Mouse (Mus musculus) midbrain, postnatal 0 days (tissue): ENCODE data around the gene Slamf8. TPM values are rescaled to one million over a fixed set of nuclear protein-coding genes. Genes with fewer than 3 reads are reported as not detected.

Source experiments
- ATAC-seq: fragments of 200-750 bp; cut with Nextera tagmentation; 2 replicates; pipeline ENCODE4 v1.8.0; 2017; ENCODE audit warnings: moderate number of reproducible peaks, mild to moderate bottlenecking, moderate TSS enrichment, moderate library complexity; ENCODE audit not compliant: low FRiP score
- DNase-seq: peaks from one replicate; pipeline ENCODE4 v3.0.0-alpha.2; 2015; ENCODE audit warnings: low spot score
- H3K27ac ChIP-seq: fragments of 300-500 bp; sonication (generic); 2 replicates; pipeline ENCODE4 v1.5.1; 2014; ENCODE audit warnings: low read depth, mild to moderate bottlenecking, low read length, mixed read lengths
- H3K27me3 ChIP-seq: fragments of 300-500 bp; sonication (generic); 2 replicates; pipeline ENCODE4 v1.6.1; 2014; ENCODE audit warnings: low read length, control low read depth, mixed read lengths; ENCODE audit not compliant: insufficient read depth
- H3K36me3 ChIP-seq: fragments of 300-500 bp; sonication (generic); 2 replicates; pipeline ENCODE4 v1.6.1; 2014; ENCODE audit warnings: low read length, control low read depth, mixed read lengths; ENCODE audit not compliant: insufficient read depth
- H3K4me1 ChIP-seq: fragments of 300-500 bp; sonication (generic); 2 replicates; pipeline ENCODE4 v1.6.1; 2014; ENCODE audit warnings: mild to moderate bottlenecking, control low read depth, antibody characterized with exemption, low read length, mixed read lengths; ENCODE audit not compliant: insufficient read depth
- H3K4me2 ChIP-seq: fragments of 300-500 bp; sonication (generic); 2 replicates; pipeline ENCODE4 v1.6.1; 2014; ENCODE audit warnings: low read depth, mild to moderate bottlenecking, low read length, mixed read lengths; ENCODE audit not compliant: poor library complexity, severe bottlenecking
- H3K4me3 ChIP-seq: fragments of 300-500 bp; sonication (generic); 2 replicates; pipeline ENCODE4 v1.5.1; 2014; ENCODE audit warnings: low read depth, mild to moderate bottlenecking, low read length, moderate library complexity
- H3K9ac ChIP-seq: fragments of 300-500 bp; sonication (generic); replicated peaks from 2 replicates; pipeline ENCODE4 v1.6.1; 2014; ENCODE audit warnings: mild to moderate bottlenecking, low read length, moderate library complexity, mixed read lengths; ENCODE audit not compliant: poor library complexity, severe bottlenecking
- H3K9me3 ChIP-seq: fragments of 300-500 bp; sonication (generic); 2 replicates; pipeline ENCODE4 v1.6.1; 2016; ENCODE audit warnings: low read length, control low read depth
- CTCF ChIP-seq: IDR thresholded peaks from 2 replicates; pipeline ENCODE4 v1.5.1; 2016; ENCODE audit warnings: antibody characterized with exemption, mild to moderate bottlenecking
- WGBS: fragments of 180-500 bp; shearing (Covaris S2); extraction: QIAGEN DNeasy Blood & Tissue Kit; methylation state at CpG from one replicate; pipeline ENCODE4 v1.1.7; 2014; 5-methylcytosine and 5-hydroxymethylcytosine counted together
- polyA plus RNA-seq: library from polyadenylated mRNA; unstranded; fragments of >200 nt; fragmentation: Nextera tagmentation; extraction: Ambion mirVana; gene quantifications from 2 replicates; pipeline ENCODE4 v1.2.1, GENCODE M21; 2015
- total RNA-seq: library from RNA; depleted of rRNA; stranded (reverse); fragments of >200 nt; gene quantifications from 2 replicates; pipeline ENCODE4 v1.2.3, GENCODE M21; 2014

Slamf8 gene
- total and polyA plus RNA-seq, 2 experiments from 2014 or later = not detected

DNA sequence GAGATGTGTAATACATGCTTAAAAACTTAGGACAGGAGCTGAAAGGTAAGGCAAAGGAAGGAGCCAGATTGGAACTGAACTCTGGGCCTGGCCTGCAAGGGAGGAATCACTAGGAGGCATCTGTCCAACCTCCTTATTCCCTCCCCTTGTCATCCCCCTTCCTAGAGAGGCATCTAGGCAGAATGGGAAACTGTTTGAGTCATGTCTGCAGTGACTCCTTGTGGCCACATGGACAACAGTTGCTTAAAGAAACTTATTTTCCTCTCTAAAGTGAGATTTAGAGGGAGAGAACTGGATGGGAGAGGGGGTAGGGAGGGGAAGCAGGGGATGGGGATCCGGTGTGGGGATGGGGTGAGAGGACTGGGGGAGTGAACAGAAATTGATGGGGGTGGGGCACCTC, 22.4 kb upstream of the Slamf8 start:
- H3K4me3 ChIP-seq = no peak overlapping the region
- peak; percentile 69 for TF ChIP-seq CTCF
- H3K9me3 ChIP-seq = no peaks in the 10 kb centered on the region
- no peak overlapping the region for H3K27ac ChIP-seq
- H3K4me1 ChIP-seq = no peaks in the 10 kb centered on the region
- WGBS = 63% methylated on average over 1 of the region's 1 CpGs
- H3K27me3 ChIP-seq = no peaks in the 10 kb centered on the region
- no peak overlapping the region for H3K4me2 ChIP-seq
- ATAC-seq (no peak), DNase-seq (peak; percentile 33)
- no peak overlapping the region for H3K9ac ChIP-seq
- H3K36me3 ChIP-seq = no peaks in the 10 kb centered on the region

DNA sequence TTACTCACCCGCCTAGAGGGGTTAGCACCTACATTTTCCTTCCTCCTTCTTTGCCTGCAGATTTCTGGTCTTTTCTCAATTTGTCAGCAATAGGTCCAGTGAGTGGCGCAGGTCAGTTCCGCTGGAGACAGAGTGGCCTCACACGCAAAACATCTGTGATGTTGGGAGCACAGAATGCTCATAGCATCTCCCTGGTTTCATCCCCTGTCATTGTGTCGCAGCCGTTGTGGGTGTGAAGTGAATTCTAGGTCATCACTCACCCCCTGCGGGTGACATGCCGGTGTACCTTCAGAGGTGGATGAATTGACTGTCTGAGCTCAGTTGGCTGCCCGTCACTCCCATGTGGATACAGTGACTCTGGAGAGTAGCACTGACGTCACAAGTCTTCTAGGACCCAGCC, 20.9 kb upstream of the Slamf8 start:
- 89% methylated on average over 10 of the region's 10 CpGs for WGBS
- ATAC-seq = no peak

DNA sequence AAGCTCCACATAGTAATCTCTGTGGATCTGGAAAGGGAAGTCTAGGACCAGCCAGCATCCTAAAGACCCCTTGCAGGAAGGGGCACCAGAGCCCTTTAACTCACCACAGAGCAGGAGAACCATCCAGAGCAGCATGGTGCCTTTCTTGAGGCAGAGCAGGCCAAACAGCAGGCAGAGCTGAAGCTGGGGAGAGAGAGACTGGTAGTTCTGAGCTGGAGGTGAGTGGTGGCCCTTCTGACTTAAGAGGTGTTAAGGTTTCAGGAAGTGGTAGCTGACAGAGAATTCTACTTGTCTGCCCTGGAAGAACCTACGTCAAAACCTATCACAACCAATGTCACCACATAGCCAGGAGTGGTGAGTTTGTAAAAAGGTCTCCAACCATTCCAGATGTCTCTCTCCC, 12.0 kb upstream of the Slamf8 start, which contains the start of gene Fcrl6:
TSS of gene Fcrl6 (minus strand) at position 226 of the 400 bp plus-strand sequence.
- H3K4me2 ChIP-seq = no peak within 1 kb of the TSS
- WGBS = 89% methylated on average over 1 of the region's 1 CpGs

More for the DNA sequence above, 20.9 kb upstream of the Slamf8 start:
- Histone ChIP-seq H3K36me3 (no peaks in the 10 kb centered on the region), H3K27ac (no peak overlapping the region), H3K4me2 (no peak overlapping the region), H3K27me3 (no peaks in the 10 kb centered on the region), H3K9me3 (no peaks in the 10 kb centered on the region), H3K4me1 (no peaks in the 10 kb centered on the region), H3K9ac (no peak overlapping the region), H3K4me3 (no peak overlapping the region)
- no peak for DNase-seq
- TF ChIP-seq CTCF = no peak

DNA sequence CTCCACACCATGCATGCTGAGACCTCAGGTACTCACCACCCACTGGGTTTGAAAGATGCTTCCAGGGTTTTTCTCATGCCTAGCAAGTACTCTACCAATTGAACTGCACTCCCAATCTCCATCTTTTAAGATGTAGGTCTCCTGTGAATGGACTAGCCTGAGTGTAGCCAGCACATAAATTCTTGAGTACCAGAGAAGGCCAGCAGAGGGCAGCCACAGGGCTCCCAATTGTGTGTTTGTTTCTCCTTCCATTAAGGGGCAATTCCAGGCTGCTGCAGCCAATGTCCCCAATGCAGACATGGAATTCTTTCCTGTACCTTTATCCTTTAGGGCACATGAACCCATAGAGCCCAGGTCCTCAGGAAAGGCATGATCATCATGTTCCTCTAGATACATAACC, 4.1 kb upstream of the Slamf8 start:
- H3K9me3 ChIP-seq = no peaks in the 10 kb centered on the region
- no peak overlapping the region for H3K4me3 ChIP-seq
- H3K4me1 ChIP-seq = no peaks in the 10 kb centered on the region
- ATAC-seq (no peak), DNase-seq (peak; percentile 65)
- H3K27me3 ChIP-seq = no peaks in the 10 kb centered on the region
- no peaks in the 10 kb centered on the region for H3K36me3 ChIP-seq
- H3K4me2 ChIP-seq = no peak overlapping the region
- H3K9ac ChIP-seq = no peak overlapping the region
- no peak overlapping the region for H3K27ac ChIP-seq
- TF ChIP-seq CTCF = peak; percentile 80

More for the DNA sequence above, 12.0 kb upstream of the Slamf8 start, which contains the start of gene Fcrl6:
- no peak within 1 kb of the TSS for H3K27ac ChIP-seq
- no peak for TF ChIP-seq CTCF
- H3K4me1 ChIP-seq = no peaks in the 10 kb centered on the region
- H3K9ac ChIP-seq = no peak within 1 kb of the TSS
- H3K27me3 ChIP-seq = peaks cover 3% of the 10 kb centered on the region; the same call in 1 of the 2 replicates
- H3K4me3 ChIP-seq = no peak within 1 kb of the TSS
- H3K9me3 ChIP-seq = no peaks in the 10 kb centered on the region
- DNase-seq (no peak), ATAC-seq (no peak)
- H3K36me3 ChIP-seq = no peaks in the 10 kb centered on the region

DNA sequence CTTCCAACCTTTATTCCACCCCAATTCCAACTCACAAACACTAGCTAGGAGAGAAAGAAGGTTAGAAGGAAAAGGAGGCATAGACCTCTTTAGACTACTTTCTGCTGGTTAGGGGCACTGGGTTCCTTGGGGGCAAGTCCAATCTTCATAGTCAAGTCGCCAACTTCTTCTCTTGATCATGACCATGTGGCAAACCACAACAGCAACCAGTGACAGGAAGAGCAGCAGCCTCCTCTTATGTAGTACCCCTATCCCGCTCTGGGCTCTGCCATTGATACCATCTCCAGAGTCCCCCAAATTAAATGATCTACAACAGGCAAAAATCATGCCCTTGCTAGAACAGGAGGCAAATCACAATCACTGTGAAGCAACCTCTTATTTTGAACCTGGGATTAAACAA, 3.6 kb upstream of the Slamf8 start:
- no peaks in the 10 kb centered on the region for H3K36me3 ChIP-seq
- no peak overlapping the region for H3K4me3 ChIP-seq
- no peaks in the 10 kb centered on the region for H3K4me1 ChIP-seq
- no peak overlapping the region for H3K4me2 ChIP-seq
- H3K9me3 ChIP-seq = no peaks in the 10 kb centered on the region
- H3K27ac ChIP-seq = no peak overlapping the region
- DNase-seq (no peak), ATAC-seq (no peak)
- no peak overlapping the region for H3K9ac ChIP-seq
- no peak for TF ChIP-seq CTCF
- WGBS = 94% methylated on average over 2 of the region's 2 CpGs
- H3K27me3 ChIP-seq = no peaks in the 10 kb centered on the region

DNA sequence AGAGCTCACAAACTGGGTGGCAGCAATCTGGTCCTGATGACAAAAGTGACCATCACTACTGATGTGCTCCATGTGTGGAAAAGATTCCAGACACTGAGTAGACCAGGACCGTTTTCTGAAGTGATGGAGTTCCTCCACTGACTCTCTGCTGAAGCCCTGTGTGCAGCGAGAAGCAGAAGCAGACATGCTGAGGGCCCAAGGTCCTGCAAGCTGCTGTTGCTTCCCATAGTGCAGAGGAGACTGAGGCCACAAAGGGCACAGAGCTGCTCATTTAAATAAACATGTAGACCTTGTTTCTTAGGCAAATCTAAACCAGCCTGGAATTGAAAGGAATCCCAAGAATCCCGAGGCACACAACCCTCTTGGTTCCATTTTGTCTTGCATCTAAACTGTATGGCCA, 3.0 kb upstream of the Slamf8 start:
- Histone ChIP-seq H3K9me3 (no peaks in the 10 kb centered on the region), H3K27ac (no peak overlapping the region), H3K27me3 (no peaks in the 10 kb centered on the region), H3K4me1 (no peaks in the 10 kb centered on the region), H3K9ac (no peak overlapping the region), H3K36me3 (no peaks in the 10 kb centered on the region), H3K4me3 (no peak overlapping the region), H3K4me2 (no peak overlapping the region)
- no peak for TF ChIP-seq CTCF
- DNase-seq = no peak
- 68% methylated on average over 3 of the region's 3 CpGs for WGBS
- ATAC-seq = no peak
